ENCODE assay signal across 37 mouse cellular contexts in the genomic region with DNA sequence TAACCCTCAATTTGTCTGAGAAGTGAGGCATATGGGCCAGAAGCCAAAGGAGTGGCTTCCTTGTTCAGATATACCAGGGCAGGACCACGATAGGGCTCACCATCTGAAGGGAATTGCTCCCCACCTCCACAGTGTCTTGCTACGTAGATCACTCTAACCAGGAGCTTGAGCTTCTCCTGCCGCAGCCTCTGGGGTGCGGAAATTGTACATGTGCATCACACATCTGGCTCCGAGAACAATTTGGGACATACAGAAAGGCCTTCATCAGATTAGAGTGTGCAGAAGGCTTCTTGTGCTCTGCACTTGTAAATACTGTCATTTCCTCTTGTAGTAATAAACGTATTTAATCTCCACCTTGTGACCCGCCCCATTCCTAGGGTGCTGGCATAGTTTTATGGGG. TPM values are rescaled to one million over a fixed set of nuclear protein-coding genes. Genes with fewer than 3 reads are reported as not detected.
A peak's percentile ranks its signal among the peaks of the same experiment; 100 is the strongest.
DNase-seq lines count a peak whose midpoint lies in the region; ATAC-seq and TF ChIP-seq lines count a peak whose summit lies in the region.
"Had no signal": no experiment of that assay in that cellular context is flagged by ENCODE, and none has a peak within 500 bp of the region (broad histone marks: within the 10 kb centered on the region; RNA-seq: fewer than 3 reads in every experiment).

No protein-coding gene starts in this region.

- H3K27me3 ChIP-seq in liver, embryonic 12.5 days (replicated peaks): peaks cover 6% of the 10 kb centered on the region; the same call in 1 of the 2 replicates
- no peaks in the 10 kb centered on the region for H3K27me3 ChIP-seq in intestine, postnatal 0 days (replicated peaks; ENCODE audit: control insufficient read depth, insufficient read depth, low read length)
- H3K27me3 ChIP-seq in heart, embryonic 12.5 days (replicated peaks): no peaks in the 10 kb centered on the region
- H3K27me3 ChIP-seq: embryonic facial prominence, embryonic 12.5 days; limb, embryonic 15.5 days; neural tube, embryonic 12.5 days had no signal

- no peak overlapping the region for H3K4me3 ChIP-seq in liver, embryonic 12.5 days
- no peak overlapping the region for H3K4me3 ChIP-seq in intestine, postnatal 0 days (ENCODE audit: low read depth, low read length)
- H3K4me3 ChIP-seq in heart, embryonic 12.5 days: no peak overlapping the region
- H3K4me3 ChIP-seq: embryonic facial prominence, embryonic 12.5 days; hindbrain, embryonic 10.5 days; limb, embryonic 10.5 days; limb, embryonic 15.5 days; myocyte; neural tube, embryonic 12.5 days had no signal

- DNase-seq in liver: no peak
- DNase-seq in urinary bladder, adult 18-20 months (ENCODE audit: low spot score in 2 of 2): no peak
- DNase-seq in spleen, adult 18-20 months: no peak
- DNase-seq: adrenal gland, postnatal 36 days; cerebellum, adult 2 months; cerebellum, postnatal 14 days; heart, postnatal 14 days; kidney, postnatal 14 days; layer of hippocampus, adult 9-11 months; lung, embryonic 14.5 days; lung, postnatal 14 days; right cerebral cortex, postnatal 4 days; thymus, postnatal 14 days had no signal

- ATAC-seq in liver, embryonic 12.5 days: peak; percentile 31; the same call in 1 of the 2 replicates
- peak; percentile 39; the same call in 1 of the 2 replicates for ATAC-seq in intestine, postnatal 0 days
- ATAC-seq in megakaryocyte-erythroid progenitor cell, adult 5-6 weeks (replicated peaks; ENCODE audit: low FRiP score, low TSS enrichment, poor library complexity, severe bottlenecking): peak; percentile 73
- ATAC-seq in heart, embryonic 12.5 days (ENCODE audit: insufficient number of reproducible peaks, low FRiP score): no peak
- ATAC-seq: forebrain, embryonic 16.5 days; hindbrain, embryonic 16.5 days had no signal

- H3K4me2 ChIP-seq in liver, embryonic 12.5 days: no peak overlapping the region
- no peak overlapping the region for H3K4me2 ChIP-seq in intestine, postnatal 0 days (replicated peaks; ENCODE audit: low read depth)
- no peak overlapping the region for H3K4me2 ChIP-seq in heart, embryonic 12.5 days
- H3K4me2 ChIP-seq: embryonic facial prominence, embryonic 12.5 days; limb, embryonic 15.5 days; lung, embryonic 14.5 days; midbrain, embryonic 11.5 days; neural tube, embryonic 12.5 days had no signal

- no peaks in the 10 kb centered on the region for H3K9me3 ChIP-seq in liver, embryonic 12.5 days (replicated peaks)
- H3K9me3 ChIP-seq in intestine, postnatal 0 days (ENCODE audit: control insufficient read depth): no peaks in the 10 kb centered on the region
- no peaks in the 10 kb centered on the region for H3K9me3 ChIP-seq in heart, embryonic 12.5 days (replicated peaks)
- H3K9me3 ChIP-seq: embryonic facial prominence, embryonic 12.5 days; G1E; hindbrain, embryonic 10.5 days; limb, embryonic 10.5 days; limb, embryonic 15.5 days; neural tube, embryonic 12.5 days had no signal

- 44% methylated on average over 7 of the region's 7 CpGs for WGBS in liver, embryonic 12.5 days (ENCODE audit: insufficient replicate concordance)
- 52% methylated on average over 7 of the region's 7 CpGs for WGBS in intestine, postnatal 0 days
- 73% methylated on average over 7 of the region's 7 CpGs for WGBS in heart, embryonic 12.5 days

- peak overlapping the region; percentile 64 for H3K27ac ChIP-seq in liver, embryonic 12.5 days
- peak overlapping the region; percentile 50; the same call in 1 of the 2 replicates for H3K27ac ChIP-seq in intestine, postnatal 0 days (ENCODE audit: low read depth, low read length)
- H3K27ac ChIP-seq in heart, embryonic 12.5 days (ENCODE audit: poor library complexity, severe bottlenecking): no peak overlapping the region
- H3K27ac ChIP-seq: embryonic facial prominence, embryonic 12.5 days; hindbrain, embryonic 10.5 days; limb, embryonic 10.5 days; limb, embryonic 15.5 days; neural tube, embryonic 12.5 days had no signal

- TF ChIP-seq CTCF in intestine, postnatal 0 days (IDR thresholded peaks at IDR 0.05; ENCODE audit: low read depth): no peak

- H3K4me1 ChIP-seq in liver, embryonic 12.5 days: peaks cover 53% of the 10 kb centered on the region
- peaks cover 5% of the 10 kb centered on the region; the same call in 1 of the 2 replicates for H3K4me1 ChIP-seq in intestine, postnatal 0 days (replicated peaks; ENCODE audit: control insufficient read depth, insufficient read depth, low read length)
- peaks cover 19% of the 10 kb centered on the region for H3K4me1 ChIP-seq in heart, embryonic 12.5 days (replicated peaks)
- H3K4me1 ChIP-seq: neural tube, embryonic 12.5 days had no signal

- no peaks in the 10 kb centered on the region for H3K36me3 ChIP-seq in liver, embryonic 12.5 days
- no peaks in the 10 kb centered on the region for H3K36me3 ChIP-seq in intestine, postnatal 0 days (ENCODE audit: control insufficient read depth, insufficient read depth)
- H3K36me3 ChIP-seq in heart, embryonic 12.5 days: no peaks in the 10 kb centered on the region
- H3K36me3 ChIP-seq: embryonic facial prominence, embryonic 12.5 days; G1E; hindbrain, embryonic 10.5 days; limb, embryonic 10.5 days; limb, embryonic 15.5 days; neural tube, embryonic 12.5 days had no signal

- H3K9ac ChIP-seq in liver, embryonic 12.5 days: peak overlapping the region; percentile 13
- H3K9ac ChIP-seq in intestine, postnatal 0 days (ENCODE audit: low read depth, low read length): no peak overlapping the region
- no peak overlapping the region for H3K9ac ChIP-seq in heart, embryonic 12.5 days
- H3K9ac ChIP-seq: embryonic facial prominence, embryonic 12.5 days; limb, embryonic 15.5 days; lung, embryonic 14.5 days; neural tube, embryonic 12.5 days had no signal

RNA-seq across cellular contexts. Expression of gene Rabif, which starts 26.7 kb away (rescaled TPM):
- 23.5 and 24.2 TPM in 2 replicates for polyA plus RNA-seq in liver, embryonic 12.5 days (2016; fragmentation: Nextera tagmentation; extraction: Ambion mirVana)
- polyA plus RNA-seq in intestine, postnatal 0 days (2015; fragmentation: Nextera tagmentation; extraction: Ambion mirVana): 25.9 and 26.2 TPM in 2 replicates
- 16.3 and 31.0 TPM in 2 replicates for total RNA-seq in megakaryocyte-erythroid progenitor cell, adult 5-6 weeks (2014; fragmentation: Nextera tagmentation)
- 20.9 and 21.3 TPM in 2 replicates for total RNA-seq in megakaryocyte-erythroid progenitor cell, adult 5-6 weeks (2017)
- polyA plus RNA-seq in heart, embryonic 12.5 days (2016; fragmentation: Nextera tagmentation; extraction: Ambion mirVana): 32.2 and 32.8 TPM in 2 replicates

RNA-seq across cellular contexts. Expression of gene Mgat4e, which starts 28.3 kb away (rescaled TPM):
- not detected in 2 replicates for polyA plus RNA-seq in liver, embryonic 12.5 days (2016; fragmentation: Nextera tagmentation; extraction: Ambion mirVana)
- not detected in 2 replicates for polyA plus RNA-seq in intestine, postnatal 0 days (2015; fragmentation: Nextera tagmentation; extraction: Ambion mirVana)
- not detected in 2 replicates for total RNA-seq in megakaryocyte-erythroid progenitor cell, adult 5-6 weeks (2014; fragmentation: Nextera tagmentation)
- not detected in 2 replicates for total RNA-seq in megakaryocyte-erythroid progenitor cell, adult 5-6 weeks (2017)
- not detected in 2 replicates for polyA plus RNA-seq in heart, embryonic 12.5 days (2016; fragmentation: Nextera tagmentation; extraction: Ambion mirVana)
- total RNA-seq: adrenal gland, adult 18-20 months; adrenal gland, postnatal 36 days; gastrocnemius, adult 8-10 months; gastrocnemius, postnatal 4 days; heart, adult 8-10 months; heart, postnatal 14 days; midbrain, postnatal 0 days had no signal
- polyA plus RNA-seq: cerebellum, adult 2 months; forebrain, embryonic 11.5 days; forebrain, embryonic 16.5 days; G1E; heart, embryonic 14.5 days; hindbrain, embryonic 10.5 days; hindbrain, embryonic 16.5 days; intestine, embryonic 14.5 days; kidney, embryonic 14.5 days; limb, embryonic 10.5 days; limb, embryonic 15.5 days; lung, embryonic 14.5 days; midbrain, embryonic 11.5 days; midbrain, postnatal 0 days; myocyte; neural tube, embryonic 12.5 days; stomach, embryonic 14.5 days had no signal

RNA-seq across cellular contexts. Expression of gene Kdm5b, which starts 38.8 kb away (rescaled TPM):
- 16.1 and 16.5 TPM in 2 replicates for polyA plus RNA-seq in liver, embryonic 12.5 days (2016; fragmentation: Nextera tagmentation; extraction: Ambion mirVana)
- 12.6 and 13.0 TPM in 2 replicates for polyA plus RNA-seq in intestine, postnatal 0 days (2015; fragmentation: Nextera tagmentation; extraction: Ambion mirVana)
- total RNA-seq in megakaryocyte-erythroid progenitor cell, adult 5-6 weeks (2014; fragmentation: Nextera tagmentation): 35.0 and 42.7 TPM in 2 replicates
- 25.5 and 41.3 TPM in 2 replicates for total RNA-seq in megakaryocyte-erythroid progenitor cell, adult 5-6 weeks (2017)
- 39.9 and 41.4 TPM in 2 replicates for polyA plus RNA-seq in heart, embryonic 12.5 days (2016; fragmentation: Nextera tagmentation; extraction: Ambion mirVana)
